Mouse (Mus musculus) heart, embryonic 12.5 days (tissue): ENCODE results near the gene Cd180. TPM values are rescaled to one million over a fixed set of nuclear protein-coding genes. Genes with fewer than 3 reads are reported as not detected.

ENCODE experiments used
- ATAC-seq: fragments of 200-750 bp; cut with Nextera tagmentation; 2 replicates; pipeline ENCODE4 v1.8.0; 2017; ENCODE audit warnings: moderate TSS enrichment, moderate library complexity; ENCODE audit not compliant: insufficient number of reproducible peaks, low FRiP score
- H3K27ac ChIP-seq: fragments of 300-500 bp; sonication (generic); 2 replicates; pipeline ENCODE4 v1.5.1; 2016; ENCODE audit warnings: mild to moderate bottlenecking, moderate library complexity; ENCODE audit not compliant: poor library complexity, severe bottlenecking
- H3K27me3 ChIP-seq: fragments of 300-500 bp; sonication (generic); replicated peaks from 2 replicates; pipeline ENCODE4 v1.6.1; 2016; ENCODE audit warnings: mild to moderate bottlenecking, moderate library complexity
- H3K36me3 ChIP-seq: fragments of 300-500 bp; sonication (generic); 2 replicates; pipeline ENCODE4 v1.6.1; 2016; ENCODE audit warnings: mild to moderate bottlenecking, moderate library complexity
- H3K4me1 ChIP-seq: fragments of 300-500 bp; sonication (generic); replicated peaks from 2 replicates; pipeline ENCODE4 v1.6.1; 2016; ENCODE audit warnings: mild to moderate bottlenecking
- H3K4me2 ChIP-seq: fragments of 300-500 bp; sonication (generic); 2 replicates; pipeline ENCODE4 v1.6.1; 2016; ENCODE audit warnings: mild to moderate bottlenecking, moderate library complexity
- H3K4me3 ChIP-seq: fragments of 300-500 bp; sonication (generic); 2 replicates; pipeline ENCODE4 v1.5.1; 2016; ENCODE audit warnings: mild to moderate bottlenecking
- H3K9ac ChIP-seq: fragments of 300-500 bp; sonication (generic); 2 replicates; pipeline ENCODE4 v1.6.1; 2016; ENCODE audit warnings: mild to moderate bottlenecking, moderate library complexity
- H3K9me3 ChIP-seq: fragments of 300-500 bp; sonication (generic); replicated peaks from 2 replicates; pipeline ENCODE4 v1.6.1; 2016; ENCODE audit warnings: mild to moderate bottlenecking, moderate library complexity
- WGBS: fragments of 180-500 bp; shearing (Covaris S2); methylation state at CpG from one replicate; pipeline ENCODE4 v1.1.7; 2016; 5-methylcytosine and 5-hydroxymethylcytosine counted together
- polyA plus RNA-seq: library from polyadenylated mRNA; unstranded; fragments of >200 nt; fragmentation: Nextera tagmentation; extraction: Ambion mirVana; gene quantifications from 2 replicates; pipeline ENCODE4 v1.2.1, GENCODE M21; 2016

Cd180 gene
- polyA plus RNA-seq, 1 experiment from 2014 or later: 0.37 TPM

DNA sequence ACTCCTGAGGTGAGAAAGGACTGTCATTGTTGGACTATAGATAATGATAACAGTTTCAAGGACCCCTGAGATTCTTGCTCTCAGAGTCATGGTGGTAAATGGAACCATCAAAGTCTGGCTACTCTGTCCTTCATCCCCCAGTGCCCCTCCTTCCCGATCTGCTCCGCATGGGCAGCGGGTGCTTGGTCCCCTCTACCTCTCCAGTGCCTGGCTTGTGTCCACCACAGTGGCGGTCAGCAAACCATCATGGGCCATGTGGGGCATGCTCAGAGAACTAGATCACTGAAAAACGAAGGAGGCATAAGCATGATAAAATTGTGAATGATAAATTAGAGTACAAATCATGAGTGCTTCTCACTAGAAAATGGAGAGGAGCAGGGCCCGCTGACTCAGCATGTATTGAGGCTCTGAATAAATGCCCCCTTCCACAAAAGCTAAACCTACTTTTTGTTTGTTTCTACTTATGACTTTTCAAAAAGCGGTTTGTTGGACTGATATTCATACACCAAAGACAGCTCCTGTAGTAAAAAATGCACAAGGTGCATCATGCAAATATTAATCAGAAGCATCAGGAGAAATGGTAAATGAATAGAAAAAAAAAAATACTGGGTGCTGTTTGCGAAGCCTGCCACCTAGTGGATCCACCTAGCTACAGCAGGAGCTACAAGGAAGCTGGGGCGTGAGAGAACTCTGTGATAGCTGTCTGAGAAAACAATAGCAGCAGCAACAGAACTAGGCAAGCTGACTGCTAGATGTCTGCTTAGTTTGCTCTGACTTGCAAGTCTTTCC lies 51.3 kb downstream of the Cd180 start:
- Histone ChIP-seq H3K4me1 (0 out of 2 replicates have a peak, but pooled peaks cover 5% of the 10 kb centered on the region), H3K27ac (no peak overlapping the region), H3K36me3 (peaks cover 71% of the 10 kb centered on the region), H3K9me3 (no peaks in the 10 kb centered on the region), H3K27me3 (no peaks in the 10 kb centered on the region), H3K4me3 (no peak overlapping the region), H3K9ac (no peak overlapping the region), H3K4me2 (no peak overlapping the region)
- ATAC-seq: no peak
- 62% methylated on average over 9 of the region's 9 CpGs for WGBS

DNA sequence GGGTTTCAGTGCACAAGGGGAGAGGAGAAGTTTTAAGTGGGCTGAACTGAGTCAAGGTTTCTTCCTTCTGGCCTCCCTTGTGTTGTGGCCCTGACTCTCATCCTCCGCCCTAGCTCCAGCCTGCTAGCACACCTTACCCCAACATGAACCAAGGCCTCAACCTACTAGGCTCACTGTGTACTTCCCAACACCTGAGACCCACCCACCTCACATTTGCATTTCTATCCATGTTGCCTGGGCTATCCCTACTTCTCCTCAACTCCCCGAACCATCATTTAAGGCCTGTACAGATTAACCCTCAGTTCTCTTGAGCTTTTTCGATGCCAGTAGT lies 51.9 kb downstream of the Cd180 start:
- H3K36me3 ChIP-seq: peaks cover 72% of the 10 kb centered on the region
- ATAC-seq: no peak

GRCm38 (mm10) chr13:102745626-102746342 lies 52.4 kb downstream of the Cd180 start:
- H3K9ac ChIP-seq: no peak overlapping the region
- no peaks in the 10 kb centered on the region for H3K9me3 ChIP-seq
- peaks cover 72% of the 10 kb centered on the region for H3K36me3 ChIP-seq
- no peak overlapping the region for H3K4me2 ChIP-seq
- WGBS: 80% methylated on average over 9 of the region's 9 CpGs
- H3K27me3 ChIP-seq: no peaks in the 10 kb centered on the region
- no peak for ATAC-seq
- no peak overlapping the region for H3K27ac ChIP-seq
- H3K4me3 ChIP-seq: no peak overlapping the region
- H3K4me1 ChIP-seq: 0 out of 2 replicates have a peak, but pooled peaks cover 3% of the 10 kb centered on the region

More for the DNA sequence above, 51.9 kb downstream of the Cd180 start:
- H3K9ac ChIP-seq: no peak overlapping the region
- 87% methylated on average over 3 of the region's 3 CpGs for WGBS
- H3K4me3 ChIP-seq: no peak overlapping the region
- H3K9me3 ChIP-seq: no peaks in the 10 kb centered on the region
- 0 out of 2 replicates have a peak, but pooled peaks cover 3% of the 10 kb centered on the region for H3K4me1 ChIP-seq
- H3K27ac ChIP-seq: 0 out of 2 replicates have a peak overlapping the region, but pooled peaks have one; percentile 28
- no peaks in the 10 kb centered on the region for H3K27me3 ChIP-seq
- H3K4me2 ChIP-seq: no peak overlapping the region

GRCm38 (mm10) chr13:102746803-102747561 lies 53.6 kb downstream of the Cd180 start:
- Histone ChIP-seq H3K27me3 (no peaks in the 10 kb centered on the region), H3K4me1 (0 out of 2 replicates have a peak, but pooled peaks cover 3% of the 10 kb centered on the region), H3K4me2 (no peak overlapping the region), H3K27ac (no peak overlapping the region), H3K9me3 (no peaks in the 10 kb centered on the region), H3K4me3 (no peak overlapping the region), H3K9ac (no peak overlapping the region), H3K36me3 (peaks cover 70% of the 10 kb centered on the region)
- WGBS: 88% methylated on average over 17 of the region's 17 CpGs
- ATAC-seq: no peak

DNA sequence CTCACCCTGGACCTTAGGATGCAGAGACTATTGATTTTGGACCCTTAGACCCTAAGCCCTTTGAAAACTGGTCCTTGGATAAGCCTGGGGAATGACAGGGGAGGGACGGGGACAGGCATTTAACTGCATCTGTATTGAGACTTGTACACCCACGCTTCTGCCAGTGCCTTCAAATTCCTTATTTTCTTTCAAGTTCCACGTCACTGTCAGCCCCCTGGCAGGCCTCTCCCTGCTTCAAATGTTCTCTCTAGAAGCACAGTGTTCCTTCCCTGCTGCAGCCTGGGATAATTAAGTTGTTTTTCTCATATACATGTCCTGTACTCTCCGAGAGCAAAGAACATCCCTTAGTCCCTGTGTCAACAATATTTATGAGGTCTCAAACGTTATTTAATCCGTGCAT lies 55.8 kb downstream of the Cd180 start:
- Histone ChIP-seq H3K27ac (no peak overlapping the region), H3K9me3 (no peaks in the 10 kb centered on the region), H3K9ac (no peak overlapping the region), H3K36me3 (peaks cover 70% of the 10 kb centered on the region), H3K4me2 (no peak overlapping the region), H3K4me1 (peaks cover 9% of the 10 kb centered on the region; the same call in 1 of the 2 replicates), H3K4me3 (no peak overlapping the region), H3K27me3 (no peaks in the 10 kb centered on the region)
- ATAC-seq: no peak
- WGBS: 77% methylated on average over 6 of the region's 6 CpGs

GRCm38 (mm10) chr13:102749891-102750290 lies 56.5 kb downstream of the Cd180 start:
- H3K4me2 ChIP-seq: no peak overlapping the region
- H3K9me3 ChIP-seq: no peaks in the 10 kb centered on the region
- no peak overlapping the region for H3K4me3 ChIP-seq
- H3K9ac ChIP-seq: no peak overlapping the region
- peaks cover 72% of the 10 kb centered on the region for H3K36me3 ChIP-seq
- peaks cover 10% of the 10 kb centered on the region; the same call in 1 of the 2 replicates for H3K4me1 ChIP-seq
- no peak overlapping the region for H3K27ac ChIP-seq
- no peak for ATAC-seq
- 91% methylated on average over 10 of the region's 10 CpGs for WGBS
- no peaks in the 10 kb centered on the region for H3K27me3 ChIP-seq

DNA sequence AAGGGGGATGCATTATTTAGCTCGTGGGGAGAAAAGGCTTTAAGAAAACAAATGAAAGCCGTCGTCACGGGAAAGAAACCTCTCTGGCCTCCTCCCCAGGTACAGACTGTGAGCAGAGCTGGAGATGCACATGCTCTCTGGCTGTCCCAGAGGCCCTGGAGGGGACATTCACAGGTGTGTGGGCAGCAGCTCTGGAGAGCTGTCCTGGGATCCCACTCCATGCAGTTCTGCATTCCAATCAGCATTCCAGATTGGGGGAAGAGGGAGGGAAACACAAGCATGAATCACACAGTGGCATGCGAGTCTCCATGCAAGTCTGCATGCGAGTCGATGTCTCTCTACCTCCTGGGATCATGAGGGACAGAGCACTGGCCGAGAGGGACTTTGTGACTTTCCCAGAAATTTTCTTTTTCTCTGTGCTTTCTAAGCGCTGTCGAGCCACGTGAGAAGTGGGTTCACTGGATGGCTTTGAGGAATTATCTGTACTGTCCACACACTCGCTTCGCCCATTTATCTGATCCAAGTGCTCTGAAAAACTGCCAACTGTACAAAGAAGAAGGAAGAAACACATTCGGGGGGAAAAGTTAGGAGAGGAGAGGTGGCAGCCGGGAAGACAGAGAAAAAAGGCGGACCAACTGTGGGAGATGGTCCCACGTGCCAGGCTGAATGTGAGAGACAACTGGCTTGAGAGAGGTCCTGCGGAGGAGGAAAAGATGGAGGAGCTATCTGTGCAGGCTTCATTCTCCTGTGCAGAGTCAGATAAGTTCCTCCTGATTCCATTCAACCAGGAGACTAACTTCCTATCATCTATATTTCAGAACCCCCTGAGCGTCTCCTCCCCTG lies 60.6 kb downstream of the Cd180 start:
- no peaks in the 10 kb centered on the region for H3K9me3 ChIP-seq
- no peak for ATAC-seq
- H3K36me3 ChIP-seq: peaks cover 73% of the 10 kb centered on the region
- H3K4me2 ChIP-seq: no peak overlapping the region
- H3K4me1 ChIP-seq: peaks cover 11% of the 10 kb centered on the region; the same call in 1 of the 2 replicates
- no peak overlapping the region for H3K27ac ChIP-seq
- WGBS: 67% methylated on average over 19 of the region's 19 CpGs
- H3K4me3 ChIP-seq: no peak overlapping the region
- no peaks in the 10 kb centered on the region for H3K27me3 ChIP-seq
- H3K9ac ChIP-seq: no peak overlapping the region

- Histone ChIP-seq H3K9me3 (no peaks in the 10 kb centered on the region), H3K9ac (no peak overlapping the region), H3K27me3 (no peaks in the 10 kb centered on the region), H3K36me3 (peaks cover 74% of the 10 kb centered on the region), H3K4me3 (no peak overlapping the region), H3K27ac (no peak overlapping the region), H3K4me1 (peaks cover 11% of the 10 kb centered on the region; the same call in 1 of the 2 replicates), H3K4me2 (no peak overlapping the region)
- 93% methylated on average over 8 of the region's 8 CpGs for WGBS
- no peak for ATAC-seq
These were observed 61.8 kb downstream of the Cd180 start for GRCm38 (mm10) chr13:102755124-102755523.

DNA sequence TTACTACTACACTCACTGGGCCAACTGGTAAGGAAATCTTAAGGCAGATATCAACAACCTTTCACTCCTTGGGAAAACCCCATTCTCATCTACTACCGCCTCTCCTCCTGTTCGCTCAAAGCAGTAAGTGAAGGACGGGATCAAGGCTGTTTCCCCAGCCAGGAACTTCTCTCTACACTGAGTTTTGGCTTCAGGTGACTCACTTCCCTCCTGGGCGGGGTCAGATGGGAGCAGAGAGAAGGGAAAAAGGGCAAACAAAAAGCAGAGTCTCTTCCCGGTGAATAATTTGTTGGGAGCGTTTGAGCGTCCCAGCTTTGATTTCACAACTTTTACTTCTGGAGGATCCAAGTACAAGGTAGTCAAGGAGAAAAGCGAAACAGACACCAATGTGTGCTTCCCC lies 62.7 kb downstream of the Cd180 start:
- Histone ChIP-seq H3K4me1 (peaks cover 11% of the 10 kb centered on the region; the same call in 1 of the 2 replicates), H3K9me3 (no peaks in the 10 kb centered on the region), H3K27me3 (no peaks in the 10 kb centered on the region), H3K9ac (no peak overlapping the region), H3K4me3 (no peak overlapping the region), H3K4me2 (no peak overlapping the region), H3K36me3 (peaks cover 72% of the 10 kb centered on the region), H3K27ac (no peak overlapping the region)
- no peak for ATAC-seq
- 90% methylated on average over 8 of the region's 8 CpGs for WGBS

DNA sequence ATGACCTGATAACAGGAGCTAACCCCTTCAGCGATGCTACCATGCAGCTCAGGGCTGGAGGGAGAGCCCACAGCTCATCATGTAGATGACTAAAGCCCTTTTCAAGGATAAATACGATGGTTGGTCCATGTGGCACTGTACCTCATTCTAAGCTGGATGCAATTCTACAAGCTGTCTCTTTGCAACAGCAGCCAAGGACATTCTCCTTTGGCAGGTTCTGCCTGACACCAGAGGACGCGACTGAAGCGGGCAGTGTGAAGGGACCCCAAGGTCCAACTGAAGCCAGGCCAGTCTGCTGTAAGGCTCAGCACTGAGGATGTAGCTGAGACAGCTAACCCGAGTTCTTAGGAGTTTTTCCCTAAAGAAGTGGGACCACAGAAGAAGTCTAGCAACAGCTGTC lies 64.7 kb downstream of the Cd180 start:
- Histone ChIP-seq H3K9ac (no peak overlapping the region), H3K4me2 (no peak overlapping the region), H3K4me3 (no peak overlapping the region), H3K9me3 (no peaks in the 10 kb centered on the region), H3K27ac (no peak overlapping the region), H3K27me3 (no peaks in the 10 kb centered on the region), H3K36me3 (peaks cover 59% of the 10 kb centered on the region), H3K4me1 (peaks cover 11% of the 10 kb centered on the region; the same call in 1 of the 2 replicates)
- WGBS: 89% methylated on average over 6 of the region's 6 CpGs
- ATAC-seq: no peak
